Mouse (Mus musculus): ENCODE measurements around the gene Usp29.

Usp29 gene

DNA sequence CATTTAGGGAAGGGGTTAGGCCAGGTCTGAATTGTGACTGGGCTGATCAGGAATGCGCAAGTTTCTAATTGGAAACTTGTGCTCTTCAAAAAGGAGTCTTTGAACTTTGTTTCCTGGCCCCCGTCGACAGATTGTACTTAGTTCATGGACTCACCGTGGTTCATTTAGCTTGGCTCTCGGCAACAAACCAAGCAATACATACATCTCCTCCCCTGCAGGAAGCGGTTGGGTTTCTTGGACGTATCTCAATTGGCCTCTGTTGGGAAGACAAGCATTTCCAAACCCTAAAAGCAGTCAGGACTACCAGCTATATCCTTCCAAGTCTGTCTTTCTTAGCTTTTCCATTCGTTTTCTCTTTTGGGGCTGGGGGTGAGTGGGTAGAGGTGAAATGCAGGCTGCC is 84.6 kb downstream of the Usp29 start:
- Histone ChIP-seq H3K4me3 (replicated peaks; ENCODE audit: low read length) (no peak overlapping the region), H3K4me1 (replicated peaks; ENCODE audit: low read depth, low read length) (no peaks in the 10 kb centered on the region; the same call in 1 of the 2 replicates), H3K9me3 (ENCODE audit: low read length) (no peaks in the 10 kb centered on the region), H3K36me3 (ENCODE audit: insufficient read depth, low read length) (no peaks in the 10 kb centered on the region), H3K27me3 (ENCODE audit: insufficient read depth, low read length) (no peaks in the 10 kb centered on the region)
- TF ChIP-seq CTCF (conservative IDR thresholded peaks at IDR 0.05; ENCODE audit: low read length): no peak

DNA sequence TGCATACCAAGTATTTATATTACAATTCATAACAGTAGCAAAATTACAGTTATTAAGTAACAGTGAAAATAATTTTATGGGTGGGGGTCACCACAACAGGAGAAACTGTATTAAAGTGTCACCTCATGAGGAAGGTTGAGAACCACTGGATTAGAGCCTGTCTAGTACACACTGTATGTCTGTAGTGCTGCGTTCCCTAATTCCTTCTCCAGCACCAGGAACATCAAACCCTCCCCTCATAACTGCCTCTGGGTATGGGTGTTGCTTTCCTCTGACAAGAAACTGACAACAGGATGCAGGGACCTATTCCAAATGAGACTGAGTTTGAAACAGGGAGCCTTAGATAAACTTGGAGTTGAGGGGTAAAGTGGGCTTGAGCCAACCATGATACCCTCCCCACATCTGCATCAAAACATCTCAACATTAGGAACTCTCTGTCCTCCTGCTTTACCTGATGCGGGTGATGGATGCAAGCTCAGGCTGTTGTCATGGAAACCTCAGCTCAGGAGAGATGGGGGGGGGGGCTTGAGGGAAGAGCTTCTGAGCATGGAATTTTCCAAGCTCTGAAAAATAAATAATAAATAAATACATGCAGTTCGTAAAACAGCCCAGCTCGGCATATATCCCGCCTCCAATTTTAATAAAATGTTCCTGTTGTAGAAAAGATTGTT is 86.5 kb downstream of the Usp29 start:
- no peak for TF ChIP-seq POU5F1 (IDR thresholded peaks at IDR 0.05; ENCODE audit: borderline replicate concordance, low read length)
- no peak for TF ChIP-seq NANOG (IDR thresholded peaks at IDR 0.05; ENCODE audit: borderline replicate concordance, low read length)
- no peak for TF ChIP-seq CTCF (conservative IDR thresholded peaks at IDR 0.05; ENCODE audit: low read length)
- H3K4me1 ChIP-seq (replicated peaks; ENCODE audit: low read depth, low read length): no peaks in the 10 kb centered on the region; the same call in 1 of the 2 replicates
- H3K27me3 ChIP-seq (ENCODE audit: insufficient read depth, low read length): no peaks in the 10 kb centered on the region
- no peaks in the 10 kb centered on the region for H3K36me3 ChIP-seq (ENCODE audit: insufficient read depth, low read length)
- no peak overlapping the region for H3K4me3 ChIP-seq (replicated peaks; ENCODE audit: low read length)
- H3K9me3 ChIP-seq (ENCODE audit: low read length): no peaks in the 10 kb centered on the region

DNA sequence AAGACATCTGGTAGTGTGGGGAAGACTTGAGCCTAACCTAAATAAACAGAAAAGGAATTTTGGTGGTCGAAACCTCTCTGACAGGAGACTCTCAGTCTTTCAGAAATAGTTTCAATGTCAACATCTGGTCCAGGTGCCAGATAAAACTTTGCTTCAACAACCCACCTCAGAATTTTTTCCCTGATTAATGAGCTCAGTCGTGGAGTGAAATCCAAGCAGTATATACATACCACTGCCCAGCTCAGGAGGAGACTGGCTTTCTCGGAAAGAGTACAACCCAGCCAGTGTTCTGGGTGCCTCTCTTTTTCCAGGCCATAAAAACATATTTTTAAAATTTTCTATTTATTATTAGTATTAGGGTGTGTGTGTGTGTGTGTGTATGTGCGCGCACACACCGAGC is 89.9 kb downstream of the Usp29 start:
- Histone ChIP-seq H3K4me3 (replicated peaks; ENCODE audit: low read length) (no peak overlapping the region), H3K9me3 (ENCODE audit: low read length) (no peaks in the 10 kb centered on the region), H3K27me3 (ENCODE audit: insufficient read depth, low read length) (no peaks in the 10 kb centered on the region), H3K4me1 (replicated peaks; ENCODE audit: low read depth, low read length) (peaks cover 5% of the 10 kb centered on the region; the same call in 1 of the 2 replicates), H3K36me3 (ENCODE audit: insufficient read depth, low read length) (no peaks in the 10 kb centered on the region)
- TF ChIP-seq NANOG (IDR thresholded peaks at IDR 0.05; ENCODE audit: borderline replicate concordance, low read length): no peak

DNA sequence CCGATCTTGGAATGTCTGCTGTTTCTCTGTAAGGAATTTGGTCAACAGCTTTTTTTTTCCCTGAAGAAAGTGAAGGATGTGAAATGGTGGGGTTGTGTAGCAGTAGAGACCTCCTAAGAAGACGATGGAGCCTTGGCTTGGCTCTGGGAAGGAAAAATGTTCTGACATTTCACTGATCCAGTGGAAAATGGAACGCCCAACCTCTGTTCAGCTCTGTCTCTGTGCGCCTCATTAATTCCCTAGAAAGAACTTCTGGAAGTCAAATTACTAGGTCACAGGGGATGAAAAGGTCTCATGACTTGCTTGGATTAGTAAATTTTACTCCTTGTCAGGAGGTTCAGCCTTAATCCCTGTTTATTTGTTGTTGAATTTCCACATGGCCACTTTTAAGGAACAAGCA is 92.3 kb downstream of the Usp29 start:
- no peak for TF ChIP-seq CTCF (conservative IDR thresholded peaks at IDR 0.05; ENCODE audit: low read length)
- no peak for TF ChIP-seq POU5F1 (IDR thresholded peaks at IDR 0.05; ENCODE audit: borderline replicate concordance, low read length)
- TF ChIP-seq NANOG (IDR thresholded peaks at IDR 0.05; ENCODE audit: borderline replicate concordance, low read length): no peak
- Histone ChIP-seq H3K4me3 (replicated peaks; ENCODE audit: low read length) (no peak overlapping the region), H3K27me3 (ENCODE audit: insufficient read depth, low read length) (no peaks in the 10 kb centered on the region), H3K9me3 (ENCODE audit: low read length) (no peaks in the 10 kb centered on the region), H3K4me1 (replicated peaks; ENCODE audit: low read depth, low read length) (peaks cover 5% of the 10 kb centered on the region; the same call in 1 of the 2 replicates), H3K36me3 (ENCODE audit: insufficient read depth, low read length) (no peaks in the 10 kb centered on the region)

DNA sequence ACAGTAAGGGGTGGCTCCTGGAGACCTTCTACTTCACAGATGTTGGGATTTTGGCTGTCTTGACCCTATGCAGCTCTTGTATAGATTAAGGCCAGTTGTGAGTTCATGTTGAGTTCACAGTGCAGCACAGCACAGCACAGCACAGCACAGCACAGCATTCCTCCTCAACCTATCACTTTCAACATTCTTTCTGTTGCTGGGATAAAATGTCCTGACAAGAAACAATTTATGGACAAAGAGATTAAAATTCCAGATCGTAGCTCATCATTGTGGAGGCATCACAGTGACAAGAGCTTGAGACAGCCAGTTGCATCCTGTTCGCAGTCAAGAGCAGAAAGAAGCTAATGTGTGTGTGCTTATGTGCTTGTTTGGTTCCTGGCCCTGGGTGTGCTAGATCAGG is 93.3 kb downstream of the Usp29 start:
- H3K4me1 ChIP-seq (replicated peaks; ENCODE audit: low read depth, low read length): peaks cover 5% of the 10 kb centered on the region; the same call in 1 of the 2 replicates
- H3K36me3 ChIP-seq (ENCODE audit: insufficient read depth, low read length): no peaks in the 10 kb centered on the region
- H3K4me3 ChIP-seq (replicated peaks; ENCODE audit: low read length): no peak overlapping the region
- no peaks in the 10 kb centered on the region for H3K27me3 ChIP-seq (ENCODE audit: insufficient read depth, low read length)
- TF ChIP-seq CTCF (conservative IDR thresholded peaks at IDR 0.05; ENCODE audit: low read length): no peak
- TF ChIP-seq NANOG (IDR thresholded peaks at IDR 0.05; ENCODE audit: borderline replicate concordance, low read length): no peak
- TF ChIP-seq POU5F1 (IDR thresholded peaks at IDR 0.05; ENCODE audit: borderline replicate concordance, low read length): no peak
- no peaks in the 10 kb centered on the region for H3K9me3 ChIP-seq (ENCODE audit: low read length)

- Histone ChIP-seq H3K27me3 (ENCODE audit: insufficient read depth, low read length) (no peaks in the 10 kb centered on the region), H3K4me3 (replicated peaks; ENCODE audit: low read length) (no peak overlapping the region), H3K36me3 (ENCODE audit: insufficient read depth, low read length) (no peaks in the 10 kb centered on the region), H3K9me3 (ENCODE audit: low read length) (no peaks in the 10 kb centered on the region), H3K4me1 (replicated peaks; ENCODE audit: low read depth, low read length) (peaks cover 5% of the 10 kb centered on the region; the same call in 1 of the 2 replicates)
- TF ChIP-seq CTCF (conservative IDR thresholded peaks at IDR 0.05; ENCODE audit: low read length) (no peak), POU5F1 (IDR thresholded peaks at IDR 0.05; ENCODE audit: borderline replicate concordance, low read length) (no peak)
Measured at GRCm38 (mm10) chr7:6825966-6826647, 95.7 kb downstream of the Usp29 start.

- no peaks in the 10 kb centered on the region for H3K27me3 ChIP-seq (ENCODE audit: insufficient read depth, low read length)
- no peak for TF ChIP-seq POU5F1 (IDR thresholded peaks at IDR 0.05; ENCODE audit: borderline replicate concordance, low read length)
- no peak for TF ChIP-seq NANOG (IDR thresholded peaks at IDR 0.05; ENCODE audit: borderline replicate concordance, low read length)
- H3K9me3 ChIP-seq (ENCODE audit: low read length): no peaks in the 10 kb centered on the region
- H3K4me1 ChIP-seq (replicated peaks; ENCODE audit: low read depth, low read length): no peaks in the 10 kb centered on the region
- H3K4me3 ChIP-seq (replicated peaks; ENCODE audit: low read length): no peak overlapping the region
- no peaks in the 10 kb centered on the region for H3K36me3 ChIP-seq (ENCODE audit: insufficient read depth, low read length)
Measured at GRCm38 (mm10) chr7:6829148-6829547, 98.8 kb downstream of the Usp29 start.

GRCm38 (mm10) chr7:6834950-6835349 is 104.6 kb downstream of the Usp29 start:
- TF ChIP-seq CTCF (conservative IDR thresholded peaks at IDR 0.05; ENCODE audit: low read length): no peak
- Histone ChIP-seq H3K4me1 (replicated peaks; ENCODE audit: low read depth, low read length) (no peaks in the 10 kb centered on the region), H3K4me3 (replicated peaks; ENCODE audit: low read length) (no peak overlapping the region), H3K36me3 (ENCODE audit: insufficient read depth, low read length) (no peaks in the 10 kb centered on the region), H3K27me3 (ENCODE audit: insufficient read depth, low read length) (no peaks in the 10 kb centered on the region), H3K9me3 (ENCODE audit: low read length) (no peaks in the 10 kb centered on the region)

DNA sequence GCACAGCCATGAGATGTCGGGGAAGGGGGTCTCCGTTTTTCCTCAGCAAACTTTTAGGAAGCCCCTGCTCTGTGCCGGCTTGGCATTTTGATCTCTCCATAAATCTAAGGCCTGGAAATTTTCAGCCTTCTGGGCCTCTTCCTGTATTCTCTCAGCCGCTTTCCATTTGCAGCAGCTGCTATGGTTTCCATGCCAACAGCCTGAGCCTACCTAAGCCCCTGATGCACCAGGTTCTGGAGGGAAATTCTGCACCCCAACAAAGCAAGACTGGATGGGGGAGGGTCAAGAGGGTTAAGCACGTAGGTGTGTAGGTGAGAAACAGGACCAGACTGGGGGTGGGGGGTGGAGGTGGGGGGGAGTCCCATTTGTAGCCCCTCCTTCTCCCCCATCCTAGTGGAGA is 105.0 kb downstream of the Usp29 start:
- TF ChIP-seq NANOG (IDR thresholded peaks at IDR 0.05; ENCODE audit: borderline replicate concordance, low read length) (no peak), CTCF (conservative IDR thresholded peaks at IDR 0.05; ENCODE audit: low read length) (no peak)

More for the DNA sequence above, 105.0 kb downstream of the Usp29 start:
- Histone ChIP-seq H3K9me3 (ENCODE audit: low read length) (no peaks in the 10 kb centered on the region), H3K4me3 (replicated peaks; ENCODE audit: low read length) (no peak overlapping the region), H3K27me3 (ENCODE audit: insufficient read depth, low read length) (no peaks in the 10 kb centered on the region), H3K36me3 (ENCODE audit: insufficient read depth, low read length) (no peaks in the 10 kb centered on the region), H3K4me1 (replicated peaks; ENCODE audit: low read depth, low read length) (no peaks in the 10 kb centered on the region)
